Mouse (Mus musculus) small intestine, adult 2 months (tissue): ENCODE results near the gene Ppp1r14b. TPM values are rescaled to one million over a fixed set of nuclear protein-coding genes. Genes with fewer than 3 reads are reported as not detected.

Source experiments
- H3K27ac ChIP-seq: fragments of 200-500 bp; 2 replicates; pipeline ENCODE4 v1.5.1; 2012; ENCODE audit warnings: low read depth, low read length, control low read depth, inconsistent platforms; ENCODE audit not compliant: insufficient read depth
- H3K27me3 ChIP-seq: fragments of 200-500 bp; 2 replicates; pipeline ENCODE4 v1.6.1; 2012; ENCODE audit warnings: mild to moderate bottlenecking, moderate library complexity, low read length, inconsistent platforms; ENCODE audit not compliant: control insufficient read depth, insufficient read depth
- H3K36me3 ChIP-seq: fragments of 200-500 bp; 2 replicates; pipeline ENCODE4 v1.6.1; 2012; ENCODE audit warnings: mild to moderate bottlenecking, low read length, control low read depth, inconsistent platforms; ENCODE audit not compliant: control insufficient read depth, insufficient read depth
- H3K4me1 ChIP-seq: fragments of 200-500 bp; 2 replicates; pipeline ENCODE4 v1.6.1; 2012; ENCODE audit warnings: low read length, inconsistent platforms, mixed read lengths; ENCODE audit not compliant: control insufficient read depth, insufficient read depth, insufficient read length
- H3K4me3 ChIP-seq: fragments of 200-500 bp; 2 replicates; pipeline ENCODE4 v1.5.1; 2012; ENCODE audit warnings: low read depth, mild to moderate bottlenecking, control low read depth, inconsistent platforms, low read length, moderate library complexity
- CTCF ChIP-seq: fragments of 200-500 bp; IDR thresholded peaks from 2 replicates; pipeline ENCODE4 v1.5.1; 2012; ENCODE audit warnings: low read depth, mild to moderate bottlenecking, control low read depth, inconsistent platforms, low read length, moderate library complexity, mixed read lengths; ENCODE audit not compliant: insufficient replicate concordance, insufficient read length; ENCODE audit errors: extremely low read depth
- POLR2A ChIP-seq: fragments of 200-500 bp; IDR thresholded peaks from 2 replicates; pipeline ENCODE4 v1.6.1; 2012; ENCODE audit warnings: low read depth, mild to moderate bottlenecking, control low read depth, inconsistent platforms, low read length, moderate library complexity
- WGBS: fragments of 180-500 bp; shearing (Covaris S2); methylation state at CpG from one replicate; pipeline ENCODE4 v1.1.7; 2018; 5-methylcytosine and 5-hydroxymethylcytosine counted together
- polyA plus RNA-seq: library from polyadenylated mRNA; depleted of rRNA; stranded (reverse); fragments of >200 nt; gene quantifications from 2 replicates; pipeline ENCODE4 v1.2.3, GENCODE M21; 2012

Gene Ppp1r14b
- polyA plus RNA-seq, 1 experiment = 100 TPM

DNA sequence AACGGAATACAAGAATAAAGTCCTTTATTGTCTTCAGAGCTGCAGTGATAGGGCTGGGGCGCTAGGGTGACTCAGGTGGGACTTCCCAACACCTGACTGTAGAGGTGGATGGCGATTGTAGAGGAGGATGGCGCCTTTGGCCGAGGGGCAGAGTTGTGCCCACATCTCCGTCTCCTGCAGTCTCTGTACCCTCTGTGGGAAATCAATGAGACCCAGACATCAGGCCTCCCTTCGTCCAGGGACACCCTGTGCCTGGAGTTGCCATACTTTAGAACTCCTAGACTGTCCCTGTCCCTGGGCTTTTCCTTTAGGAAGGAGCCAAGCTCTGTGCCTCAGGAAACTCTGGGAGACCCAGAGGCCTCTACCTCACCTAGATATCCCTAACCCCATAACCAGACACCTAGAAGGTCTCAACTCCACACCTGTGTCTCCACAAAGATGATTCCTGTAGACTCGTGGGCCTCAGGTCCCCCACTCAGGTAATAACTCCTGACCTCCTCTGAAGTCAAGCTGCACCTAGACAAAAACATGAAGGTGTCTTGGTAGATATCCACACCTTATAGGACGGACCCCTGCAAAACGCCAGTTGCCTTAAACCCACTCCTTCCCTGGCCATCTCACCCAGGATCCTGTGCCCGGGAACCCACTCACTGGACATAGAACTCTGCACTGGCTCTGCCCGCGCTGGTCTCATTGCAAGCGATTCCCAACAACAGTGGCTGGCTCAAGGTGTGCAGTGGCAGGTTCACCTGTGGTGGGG, 18.4 kb downstream of the Ppp1r14b start:
- Histone ChIP-seq H3K4me1 (peaks cover 14% of the 10 kb centered on the region), H3K4me3 (peak overlapping the region; percentile 88), H3K27me3 (no peaks in the 10 kb centered on the region), H3K36me3 (no peaks in the 10 kb centered on the region), H3K27ac (peak overlapping the region; percentile 25; the same call in 1 of the 2 replicates)
- no peak for TF ChIP-seq CTCF
- TF ChIP-seq POLR2A = no peak
- 61% methylated on average over 14 of the region's 14 CpGs for WGBS

DNA sequence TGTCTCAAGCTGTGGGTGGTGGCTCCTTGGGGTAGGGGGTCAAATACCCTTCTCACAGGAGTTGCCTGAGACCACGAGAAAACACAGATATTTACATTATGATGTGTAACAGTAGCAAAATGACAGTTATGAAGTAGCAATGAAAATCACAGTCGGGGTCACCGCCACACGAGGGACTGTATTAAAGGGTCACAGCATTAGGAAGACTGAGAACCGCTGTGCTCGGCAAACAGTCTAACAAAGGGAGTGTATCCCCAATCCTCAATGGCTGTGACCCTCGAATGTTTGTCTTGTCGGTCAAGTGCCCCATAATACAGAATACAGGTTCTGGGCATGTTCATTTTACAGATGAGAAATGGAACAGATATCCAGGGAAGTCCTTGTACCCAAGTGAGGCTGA, 19.2 kb downstream of the Ppp1r14b start:
- Histone ChIP-seq H3K4me3 (no peak overlapping the region), H3K4me1 (peaks cover 14% of the 10 kb centered on the region), H3K36me3 (peaks cover 4% of the 10 kb centered on the region), H3K27ac (no peak overlapping the region), H3K27me3 (no peaks in the 10 kb centered on the region)
- WGBS = 88% methylated on average over 8 of the region's 8 CpGs
- TF ChIP-seq POLR2A (no peak), CTCF (no peak)

GRCm38 (mm10) chr19:6994489-6994888, 19.7 kb downstream of the Ppp1r14b start:
- Histone ChIP-seq H3K4me1 (peaks cover 19% of the 10 kb centered on the region), H3K27ac (no peak overlapping the region), H3K4me3 (no peak overlapping the region; the same call in 1 of the 2 replicates), H3K27me3 (no peaks in the 10 kb centered on the region), H3K36me3 (peaks cover 7% of the 10 kb centered on the region)
- TF ChIP-seq POLR2A (no peak), CTCF (no peak)
- WGBS = 84% methylated on average over 8 of the region's 8 CpGs

DNA sequence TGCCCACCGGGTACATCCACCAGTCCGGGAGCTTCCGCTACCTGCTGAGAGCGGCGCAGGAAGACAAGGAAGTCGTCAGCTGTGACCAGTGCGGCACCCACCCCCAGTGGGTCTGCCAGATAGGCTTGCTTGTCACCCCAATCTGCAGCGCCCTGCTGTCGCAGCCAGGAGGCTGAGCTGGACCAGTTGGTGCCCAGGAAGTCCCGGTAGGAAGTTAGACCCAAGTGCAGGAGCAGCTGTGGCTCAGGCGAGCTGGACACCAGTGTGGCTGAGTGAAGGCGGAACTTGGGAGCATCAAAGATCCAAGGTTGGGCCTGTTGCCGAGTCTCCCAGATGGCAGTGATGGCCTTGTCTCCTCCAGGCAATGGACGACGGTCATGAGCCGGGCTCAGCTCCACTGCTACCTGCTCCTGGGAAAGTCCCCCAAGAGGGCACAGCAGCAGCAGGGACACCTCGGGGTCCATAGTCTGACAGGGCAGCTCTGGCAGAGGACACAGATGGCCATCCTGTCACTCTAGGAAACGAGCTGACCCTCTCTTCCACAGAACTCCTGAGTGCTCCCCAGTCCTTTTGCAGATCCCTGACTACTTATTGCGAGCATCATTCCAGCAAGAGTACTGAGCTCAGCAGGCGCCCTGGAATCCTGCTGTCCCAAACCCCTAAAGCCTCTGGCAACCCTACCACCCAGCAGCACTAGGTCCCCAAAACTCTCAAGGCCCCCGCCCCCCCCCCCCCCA, 20.7 kb downstream of the Ppp1r14b start:
- Histone ChIP-seq H3K27me3 (no peaks in the 10 kb centered on the region), H3K27ac (peak overlapping the region; percentile 56), H3K36me3 (peaks cover 7% of the 10 kb centered on the region), H3K4me3 (peak overlapping the region; percentile 84), H3K4me1 (peaks cover 23% of the 10 kb centered on the region)
- WGBS = 30% methylated on average over 21 of the region's 21 CpGs
- TF ChIP-seq POLR2A = no peak

- Histone ChIP-seq H3K4me1 (peaks cover 23% of the 10 kb centered on the region), H3K36me3 (peaks cover 7% of the 10 kb centered on the region), H3K27me3 (no peaks in the 10 kb centered on the region), H3K4me3 (peak within 1 kb of the TSS; percentile 84), H3K27ac (peak within 1 kb of the TSS; percentile 56)
- no peak for TF ChIP-seq CTCF
- peak; percentile 74 for TF ChIP-seq POLR2A
- 1% methylated on average over 24 of the region's 24 CpGs for WGBS
Measured at GRCm38 (mm10) chr19:6996006-6996405, 21.2 kb downstream of the Ppp1r14b start, which contains the start of the genes Nudt22 and Trpt1. Gene Nudt22 (minus strand): TSS chr19:6996117. Gene Trpt1 (plus strand): TSS chr19:6996131.

GRCm38 (mm10) chr19:6997721-6998290, 23.0 kb downstream of the Ppp1r14b start:
- TF ChIP-seq POLR2A (no peak), CTCF (no peak)
- Histone ChIP-seq H3K4me1 (peaks cover 23% of the 10 kb centered on the region), H3K36me3 (peaks cover 7% of the 10 kb centered on the region), H3K27me3 (no peaks in the 10 kb centered on the region), H3K4me3 (no peak overlapping the region), H3K27ac (no peak overlapping the region)
- 87% methylated on average over 9 of the region's 9 CpGs for WGBS

- no peak for TF ChIP-seq CTCF
- H3K36me3 ChIP-seq = peaks cover 7% of the 10 kb centered on the region
- no peaks in the 10 kb centered on the region for H3K27me3 ChIP-seq
- WGBS = 69% methylated on average over 19 of the region's 19 CpGs
- H3K4me3 ChIP-seq = no peak overlapping the region
- H3K4me1 ChIP-seq = peaks cover 23% of the 10 kb centered on the region
- peak overlapping the region; percentile 2; the same call in 1 of the 2 replicates for H3K27ac ChIP-seq
Measured at GRCm38 (mm10) chr19:6999360-7000063, 24.7 kb downstream of the Ppp1r14b start.
